Mouse (Mus musculus) ES-Bruce4 (cell line): Measurements from ENCODE around the gene Pcyt2.

Experiments
- CTCF ChIP-seq: IDR thresholded peaks from one replicate; pipeline ENCODE4 v1.8.1; 2011; ENCODE audit warnings: low read depth, low read length
- EP300 ChIP-seq: IDR thresholded peaks from 2 replicates; pipeline ENCODE4 v1.6.1; 2011; ENCODE audit warnings: low read depth, low read length; ENCODE audit not compliant: insufficient read depth

DNA sequence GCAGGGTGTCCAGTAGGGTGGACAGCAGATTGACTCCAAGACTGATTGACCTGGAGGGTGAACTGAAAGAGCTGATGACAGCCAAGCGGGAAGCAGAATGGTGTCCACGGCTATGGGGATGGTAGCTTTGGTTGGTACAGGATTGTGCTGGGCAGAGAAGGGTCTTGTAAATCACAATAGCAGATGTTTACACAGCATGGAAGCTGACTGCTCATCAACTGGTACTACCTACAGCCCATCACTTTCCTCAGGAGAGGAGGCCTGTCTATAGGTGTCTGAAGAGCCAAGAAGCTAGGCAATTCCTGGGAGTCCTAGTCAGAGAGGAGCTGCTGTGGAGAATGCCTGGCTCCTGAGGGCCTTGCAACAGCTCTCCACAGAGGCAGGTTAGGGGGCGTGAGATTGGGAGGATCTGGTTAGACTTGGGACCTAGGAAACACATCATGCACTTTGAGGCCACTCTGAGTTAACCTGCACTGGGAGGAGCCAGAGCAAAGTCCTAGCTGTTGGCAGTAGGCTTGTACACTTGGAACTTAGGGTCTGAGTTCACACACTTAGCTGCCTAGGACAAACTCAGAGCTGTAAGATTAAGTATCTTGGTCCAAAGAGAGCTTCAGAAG is 41.3 kb downstream of the Pcyt2 start:
- TF ChIP-seq EP300, result no peak
- TF ChIP-seq CTCF, result no peak
